Mouse (Mus musculus) heart, embryonic 11.5 days (tissue): Measurements from ENCODE around the gene 4930548H24Rik. TPM values are rescaled to one million over a fixed set of nuclear protein-coding genes. Genes with fewer than 3 reads are reported as not detected.
A peak's percentile ranks its signal among the peaks of the same experiment; 100 is the strongest.
"Not testable (repeated sequence)": the region's sequence is repeated elsewhere in the genome, so short reads cannot be mapped to it uniquely, and the experiment has no call there.

Experiments used
- ATAC-seq: fragments of 200-750 bp; cut with Nextera tagmentation; replicated peaks from 2 replicates; pipeline ENCODE4 v1.8.0; 2017; ENCODE audit warnings: moderate library complexity; ENCODE audit not compliant: insufficient number of reproducible peaks, low FRiP score, low TSS enrichment
- H3K27ac ChIP-seq: fragments of 300-500 bp; sonication (generic); 2 replicates; pipeline ENCODE4 v1.5.1; 2014; ENCODE audit warnings: mild to moderate bottlenecking, low read depth, low read length
- H3K27me3 ChIP-seq: fragments of 300-500 bp; sonication (generic); 2 replicates; pipeline ENCODE4 v1.6.1; 2014; ENCODE audit warnings: mild to moderate bottlenecking, low read length, mixed read lengths; ENCODE audit not compliant: control insufficient read depth, insufficient read depth
- H3K36me3 ChIP-seq: fragments of 300-500 bp; sonication (generic); 2 replicates; pipeline ENCODE4 v1.6.1; 2014; ENCODE audit warnings: mild to moderate bottlenecking, low read length, moderate library complexity, mixed read lengths; ENCODE audit not compliant: control insufficient read depth, insufficient read depth
- H3K4me1 ChIP-seq: fragments of 300-500 bp; sonication (generic); 2 replicates; pipeline ENCODE4 v1.6.1; 2014; ENCODE audit warnings: low read length; ENCODE audit not compliant: control insufficient read depth, insufficient read depth
- H3K4me2 ChIP-seq: fragments of 300-500 bp; sonication (generic); 2 replicates; pipeline ENCODE4 v1.6.1; 2014; ENCODE audit warnings: mild to moderate bottlenecking, moderate library complexity
- H3K4me3 ChIP-seq: fragments of 300-500 bp; sonication (generic); 2 replicates; pipeline ENCODE4 v1.5.1; 2014; ENCODE audit warnings: low read depth, low read length
- H3K9ac ChIP-seq: fragments of 300-500 bp; sonication (generic); 2 replicates; pipeline ENCODE4 v1.6.1; 2014; ENCODE audit warnings: mild to moderate bottlenecking, low read depth, low read length, moderate library complexity
- H3K9me3 ChIP-seq: fragments of 300-500 bp; sonication (generic); replicated peaks from 2 replicates; pipeline ENCODE4 v1.6.1; 2016; ENCODE audit warnings: low read length; ENCODE audit not compliant: control insufficient read depth
- WGBS: fragments of 180-500 bp; shearing (Covaris S2); extraction: QIAGEN DNeasy Blood & Tissue Kit; methylation state at CpG from one replicate; pipeline ENCODE4 v1.1.7; 2014; ENCODE audit not compliant: insufficient replicate concordance; 5-methylcytosine and 5-hydroxymethylcytosine counted together
- polyA plus RNA-seq: library from polyadenylated mRNA; unstranded; fragments of >200 nt; fragmentation: Nextera tagmentation; extraction: Ambion mirVana; gene quantifications from 2 replicates; pipeline ENCODE4 v1.2.1, GENCODE M21; 2014

4930548H24Rik gene
- polyA plus RNA-seq, 1 experiment from 2014 or later, result not detected

DNA sequence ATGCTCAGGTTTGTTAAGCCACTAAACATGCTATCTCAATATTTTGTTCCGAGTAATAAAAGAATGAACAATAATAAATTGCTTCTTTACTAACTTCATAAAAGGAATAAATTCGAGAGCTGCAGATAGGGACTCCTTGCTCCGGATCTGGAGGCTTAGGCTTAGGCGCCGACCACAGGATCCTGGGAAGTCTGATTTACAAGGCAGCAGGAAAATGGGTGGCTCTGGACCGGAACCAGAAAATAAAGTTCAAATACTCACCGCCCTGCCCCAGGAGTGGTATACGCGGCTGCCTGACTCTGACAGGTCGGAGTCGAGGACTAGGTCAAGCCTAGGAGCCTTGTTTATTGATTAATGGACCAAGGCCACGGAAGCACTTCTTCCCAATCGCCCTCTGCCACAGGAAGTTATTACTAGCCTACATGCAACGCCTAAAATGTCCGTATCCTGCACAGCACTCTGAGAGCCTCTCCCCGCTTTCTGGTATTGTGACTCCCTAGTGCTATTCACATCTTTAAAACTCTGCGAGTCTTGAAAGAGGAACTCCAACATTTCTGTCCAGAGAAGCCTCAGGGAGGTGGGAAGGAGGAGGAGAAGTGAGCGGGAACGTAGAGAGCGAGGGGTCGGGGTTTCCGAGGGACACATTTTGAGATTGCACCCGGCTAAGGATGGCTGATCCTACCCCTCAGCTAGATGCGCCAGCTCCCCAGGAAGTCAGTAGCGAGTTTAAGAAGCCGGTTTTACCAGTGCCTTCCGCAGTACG lies 41.0 kb downstream of the 4930548H24Rik start, which contains the start of gene Slc4a1ap:
Gene Slc4a1ap (plus strand): TSS at position 642 of the 763 bp plus-strand sequence.
- H3K36me3 ChIP-seq, result peaks cover 16% of the 10 kb centered on the region
- H3K9me3 ChIP-seq, result no peaks in the 10 kb centered on the region
- under 1% methylated on average over 28 of the region's 28 CpGs for WGBS
- peak; percentile 68 for ATAC-seq
- peak within 1 kb of the TSS; percentile 74 for H3K27ac ChIP-seq
- peak within 1 kb of the TSS; percentile 99 for H3K4me3 ChIP-seq
- peak within 1 kb of the TSS; percentile 99 for H3K4me2 ChIP-seq
- H3K27me3 ChIP-seq, result no peaks in the 10 kb centered on the region
- H3K9ac ChIP-seq, result peak within 1 kb of the TSS; percentile 91
- H3K4me1 ChIP-seq, result peaks cover 10% of the 10 kb centered on the region; the same call in 1 of the 2 replicates

DNA sequence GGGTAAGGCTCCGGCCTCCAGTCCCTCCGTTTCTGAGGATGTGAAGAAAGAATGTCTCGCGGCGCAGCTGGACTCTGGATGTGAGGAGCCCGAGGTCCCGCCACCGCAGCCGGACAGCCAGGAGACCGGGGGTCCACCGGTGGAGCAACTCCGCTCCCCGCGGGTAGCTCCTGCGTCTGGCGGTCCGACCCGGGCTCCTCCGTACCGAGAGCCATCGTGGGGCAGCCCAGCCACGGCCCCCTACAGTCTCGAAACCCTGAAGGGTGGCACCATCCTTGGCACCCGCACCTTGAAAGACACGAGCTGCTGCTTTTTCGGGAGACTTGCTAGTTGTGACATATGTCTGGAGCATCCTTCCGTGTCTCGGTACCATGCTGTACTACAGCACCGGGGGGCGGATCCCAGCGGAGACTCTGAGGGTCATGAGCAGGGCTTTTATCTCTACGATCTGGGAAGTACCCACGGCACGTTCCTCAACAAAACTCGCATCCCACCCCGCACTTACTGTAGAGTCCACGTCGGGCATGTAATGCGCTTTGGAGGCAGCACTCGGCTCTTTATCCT lies 41.7 kb downstream of the 4930548H24Rik start:
- H3K4me3 ChIP-seq, result peak overlapping the region; percentile 99
- H3K9ac ChIP-seq, result peak overlapping the region; percentile 91
- H3K9me3 ChIP-seq, result no peaks in the 10 kb centered on the region
- ATAC-seq, result 0 out of 2 replicates have a peak, but pooled peaks have one; percentile 31
- peak overlapping the region; percentile 99 for H3K4me2 ChIP-seq
- H3K4me1 ChIP-seq, result peaks cover 10% of the 10 kb centered on the region; the same call in 1 of the 2 replicates
- no peaks in the 10 kb centered on the region for H3K27me3 ChIP-seq
- WGBS, result 3% methylated on average over 40 of the region's 40 CpGs
- no peak overlapping the region; the same call in 1 of the 2 replicates for H3K27ac ChIP-seq
- H3K36me3 ChIP-seq, result peaks cover 17% of the 10 kb centered on the region

DNA sequence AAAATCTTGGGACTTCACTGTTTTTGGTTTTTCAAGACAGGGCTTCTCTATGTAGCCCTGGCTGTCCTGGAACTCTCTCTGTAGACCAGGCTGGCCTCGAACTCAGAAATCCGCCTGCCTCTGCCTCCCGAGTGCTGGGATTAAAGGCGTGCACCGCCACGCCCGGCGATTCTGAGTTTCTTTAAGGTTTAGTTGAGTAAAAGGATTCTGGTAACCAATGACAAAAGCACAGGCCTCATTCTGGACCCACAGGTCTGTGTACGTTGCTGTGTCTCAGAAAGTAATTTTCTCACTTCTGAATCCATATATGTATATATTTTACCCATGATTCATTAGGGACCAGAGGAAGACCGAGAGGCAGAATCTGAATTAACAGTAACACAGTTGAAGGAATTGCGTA lies 42.2 kb downstream of the 4930548H24Rik start, which contains the start of gene Supt7l:
Gene Supt7l (minus strand): TSS at position 101 of the 400 bp plus-strand sequence.
- Histone ChIP-seq H3K27ac (peak within 1 kb of the TSS; percentile 74), H3K4me2 (peak within 1 kb of the TSS; percentile 99), H3K36me3 (peaks cover 13% of the 10 kb centered on the region), H3K4me1 (peaks cover 10% of the 10 kb centered on the region; the same call in 1 of the 2 replicates), H3K4me3 (peak within 1 kb of the TSS; percentile 99), H3K9ac (peak within 1 kb of the TSS; percentile 91)
- not testable (repeated sequence) for ATAC-seq, H3K9me3 ChIP-seq, H3K27me3 ChIP-seq
- WGBS, result 70% methylated on average over 11 of the region's 11 CpGs

DNA sequence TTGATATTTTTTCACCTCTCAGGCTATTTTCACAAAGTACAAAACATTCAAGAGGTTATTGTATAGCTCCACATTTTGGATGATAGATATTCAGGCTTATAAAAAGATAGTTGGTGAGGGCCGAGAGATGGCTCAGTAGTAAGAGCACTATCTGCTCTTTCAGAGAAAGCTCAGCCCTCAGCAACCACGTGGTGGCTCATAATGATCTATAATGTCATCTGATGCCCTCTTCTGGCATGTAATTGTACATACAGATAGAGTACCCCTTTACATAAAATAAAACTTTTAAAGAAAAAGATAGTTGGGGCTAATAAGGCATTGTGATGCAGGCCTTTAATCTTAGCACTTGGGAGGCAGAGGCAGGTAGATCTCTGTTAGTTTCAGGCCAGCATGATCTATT lies 43.0 kb downstream of the 4930548H24Rik start:
- Histone ChIP-seq H3K27me3 (no peaks in the 10 kb centered on the region), H3K9me3 (no peaks in the 10 kb centered on the region), H3K4me2 (no peak overlapping the region), H3K36me3 (peaks cover 14% of the 10 kb centered on the region), H3K4me1 (peaks cover 10% of the 10 kb centered on the region; the same call in 1 of the 2 replicates), H3K27ac (no peak overlapping the region), H3K9ac (no peak overlapping the region), H3K4me3 (no peak overlapping the region)
- 60% methylated on average over 2 of the region's 2 CpGs for WGBS
- no peak for ATAC-seq

DNA sequence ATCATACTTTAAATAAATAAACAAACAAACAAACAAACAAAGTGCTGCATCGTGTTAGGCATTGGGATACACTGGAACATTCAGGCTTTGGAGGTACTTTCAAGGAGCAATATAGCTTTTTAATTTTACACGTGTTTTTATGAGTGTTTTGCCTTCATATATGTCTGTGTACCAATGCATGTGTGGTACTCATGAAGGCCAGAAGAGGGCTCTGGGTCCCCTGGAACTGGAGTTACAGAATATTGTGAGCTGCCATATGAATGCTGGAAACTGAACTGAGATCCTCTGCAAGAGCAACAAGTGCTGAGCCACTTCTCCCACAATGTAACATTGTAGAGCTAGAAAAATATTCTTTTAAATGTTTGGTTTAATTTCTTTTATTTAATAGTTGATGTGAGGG lies 49.7 kb downstream of the 4930548H24Rik start:
- Histone ChIP-seq H3K4me1 (no peaks in the 10 kb centered on the region), H3K9me3 (no peaks in the 10 kb centered on the region), H3K36me3 (peaks cover 24% of the 10 kb centered on the region), H3K4me2 (no peak overlapping the region), H3K4me3 (no peak overlapping the region), H3K27me3 (no peaks in the 10 kb centered on the region), H3K27ac (no peak overlapping the region), H3K9ac (no peak overlapping the region)
- no peak for ATAC-seq
- 88% methylated on average over 2 of the region's 2 CpGs for WGBS

Other genes with a start within 250 kb of the 4930548H24Rik start
- 124 and 141 TPM in 2 replicates for gene Nrbp1, start 244.9 kb upstream of the 4930548H24Rik start, polyA plus RNA-seq
- 0.53 and 0.59 TPM in 2 replicates for gene Gm9970, start 244.5 kb upstream of the 4930548H24Rik start, polyA plus RNA-seq
- 7.1 and 7.7 TPM in 2 replicates for gene Krtcap3, start 234.0 kb upstream of the 4930548H24Rik start, polyA plus RNA-seq
- gene Ift172, start 194.6 kb upstream of the 4930548H24Rik start, polyA plus RNA-seq, result 22.7 and 30.7 TPM in 2 replicates
- 22.3 and 28.5 TPM in 2 replicates for gene Fndc4, start 189.7 kb upstream of the 4930548H24Rik start, polyA plus RNA-seq
- 0.51 and 0.60 TPM in 2 replicates for gene Gckr, start 188.3 kb upstream of the 4930548H24Rik start, polyA plus RNA-seq
- 34.4 and 44.0 TPM in 2 replicates for gene Zfp512, start 33.3 kb upstream of the 4930548H24Rik start, polyA plus RNA-seq
- gene Gpn1, start 9.0 kb downstream of the 4930548H24Rik start, polyA plus RNA-seq, result 52.0 and 52.7 TPM in 2 replicates
- gene Slc4a1ap, start 41.3 kb downstream of the 4930548H24Rik start, polyA plus RNA-seq, result 22.5 and 25.2 TPM in 2 replicates
- gene Supt7l, start 42.1 kb downstream of the 4930548H24Rik start, polyA plus RNA-seq, result 17.0 and 17.1 TPM in 2 replicates
- gene Mrpl33, start 111.2 kb downstream of the 4930548H24Rik start, polyA plus RNA-seq, result 323 and 328 TPM in 2 replicates
- 4.9 and 7.7 TPM in 2 replicates for gene Rbks, start 211.9 kb downstream of the 4930548H24Rik start, polyA plus RNA-seq
- gene Babam2, start 211.9 kb downstream of the 4930548H24Rik start, polyA plus RNA-seq, result 42.9 and 57.8 TPM in 2 replicates